Mouse (Mus musculus): Measurements from ENCODE around the gene Eif2b3.

DNA sequence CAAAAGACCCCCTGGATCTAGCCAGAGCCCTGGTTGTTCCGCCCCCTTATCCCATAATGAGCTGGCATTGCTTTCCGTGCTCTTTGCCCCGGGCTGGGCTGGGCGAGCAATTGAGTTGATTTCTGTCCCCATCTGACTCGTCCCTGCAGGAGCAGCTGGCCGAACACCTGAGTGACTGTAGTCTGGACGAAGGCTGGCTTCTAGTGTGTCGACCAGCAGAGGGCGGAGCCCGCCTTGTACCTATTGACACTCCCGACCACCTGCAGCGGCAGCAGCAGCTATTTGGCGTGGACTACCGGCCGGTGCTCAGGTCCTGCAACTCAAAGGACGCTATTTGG lies 23.4 kb upstream of the Eif2b3 start:
- TF ChIP-seq CTCF (IDR thresholded peaks at IDR 0.05; ENCODE audit: borderline replicate concordance, insufficient read depth, low read depth, low read length), result peak; percentile 46; the same call in 1 of the 2 replicates
- TF ChIP-seq POLR2A (IDR thresholded peaks at IDR 0.05; ENCODE audit: borderline replicate concordance, insufficient read depth, low read length), result no peak

All from cerebellum, adult 2 months (tissue).